Mouse (Mus musculus) forebrain, embryonic 13.5 days (tissue): ENCODE measurements around the gene Plxnb3. TPM values are rescaled to one million over a fixed set of nuclear protein-coding genes. Genes with fewer than 3 reads are reported as not detected.

ENCODE experiments used
- ATAC-seq: fragments of 200-750 bp; cut with Nextera tagmentation; 2 replicates; pipeline ENCODE4 v1.8.0; 2017
- H3K27ac ChIP-seq: fragments of 300-500 bp; sonication (generic); 2 replicates; pipeline ENCODE4 v1.5.1; 2015; ENCODE audit warnings: inconsistent platforms, mild to moderate bottlenecking, moderate library complexity
- H3K27me3 ChIP-seq: fragments of 300-500 bp; sonication (generic); 2 replicates; pipeline ENCODE4 v1.6.1; 2015; ENCODE audit warnings: mild to moderate bottlenecking, inconsistent platforms
- H3K36me3 ChIP-seq: fragments of 300-500 bp; sonication (generic); 2 replicates; pipeline ENCODE4 v1.6.1; 2015; ENCODE audit warnings: mild to moderate bottlenecking, inconsistent platforms; ENCODE audit not compliant: poor library complexity, severe bottlenecking
- H3K4me1 ChIP-seq: fragments of 300-500 bp; sonication (generic); 2 replicates; pipeline ENCODE4 v1.6.1; 2015; ENCODE audit warnings: inconsistent platforms
- H3K4me2 ChIP-seq: fragments of 300-500 bp; sonication (generic); 2 replicates; pipeline ENCODE4 v1.6.1; 2015; ENCODE audit warnings: inconsistent platforms, mild to moderate bottlenecking, moderate library complexity
- H3K4me3 ChIP-seq: fragments of 300-500 bp; sonication (generic); 2 replicates; pipeline ENCODE4 v1.5.1; 2015; ENCODE audit warnings: mild to moderate bottlenecking, inconsistent platforms
- H3K9ac ChIP-seq: fragments of 300-500 bp; sonication (generic); 2 replicates; pipeline ENCODE4 v1.6.1; 2015; ENCODE audit warnings: mild to moderate bottlenecking, inconsistent platforms
- H3K9me3 ChIP-seq: fragments of 300-500 bp; sonication (generic); replicated peaks from 2 replicates; pipeline ENCODE4 v1.6.1; 2016; ENCODE audit warnings: inconsistent platforms
- WGBS: fragments of 180-500 bp; shearing (Covaris S2); methylation state at CpG from one replicate; pipeline ENCODE4 v1.1.7; 2015; 5-methylcytosine and 5-hydroxymethylcytosine counted together
- polyA plus RNA-seq: library from polyadenylated mRNA; unstranded; fragments of >200 nt; fragmentation: Nextera tagmentation; extraction: Ambion mirVana; gene quantifications from 2 replicates; pipeline ENCODE4 v1.2.1, GENCODE M21; 2015

Plxnb3 gene
- polyA plus RNA-seq, 1 experiment from 2014 or later = 0.03 TPM

GRCm38 (mm10) chrX:73788501-73788900 lies 31.6 kb downstream of the Plxnb3 start:
- peak overlapping the region; percentile 67 for H3K4me2 ChIP-seq
- WGBS = 85% methylated on average over 1 of the region's 1 CpGs

GRCm38 (mm10) chrX:73793039-73793438 lies 36.1 kb downstream of the Plxnb3 start:
- H3K27me3 ChIP-seq = no peaks in the 10 kb centered on the region
- peaks cover 9% of the 10 kb centered on the region for H3K4me1 ChIP-seq
- H3K4me3 ChIP-seq = no peak overlapping the region
- H3K36me3 ChIP-seq = peaks cover 43% of the 10 kb centered on the region
- no peak for ATAC-seq
- no peak overlapping the region for H3K27ac ChIP-seq
- no peak overlapping the region for H3K9ac ChIP-seq
- no peak overlapping the region for H3K4me2 ChIP-seq
- H3K9me3 ChIP-seq = no peaks in the 10 kb centered on the region

More at GRCm38 (mm10) chrX:73788501-73788900, 31.6 kb downstream of the Plxnb3 start:
- no peak for ATAC-seq
- Histone ChIP-seq H3K9me3 (no peaks in the 10 kb centered on the region), H3K27me3 (no peaks in the 10 kb centered on the region), H3K9ac (no peak overlapping the region; the same call in 1 of the 2 replicates), H3K36me3 (peaks cover 22% of the 10 kb centered on the region; the same call in 1 of the 2 replicates), H3K27ac (no peak overlapping the region), H3K4me1 (peaks cover 25% of the 10 kb centered on the region), H3K4me3 (no peak overlapping the region)

GRCm38 (mm10) chrX:73793505-73793904 lies 36.6 kb downstream of the Plxnb3 start:
- Histone ChIP-seq H3K27me3 (no peaks in the 10 kb centered on the region), H3K4me2 (no peak overlapping the region), H3K9ac (no peak overlapping the region), H3K4me3 (no peak overlapping the region), H3K4me1 (peaks cover 5% of the 10 kb centered on the region), H3K36me3 (peaks cover 44% of the 10 kb centered on the region), H3K9me3 (no peaks in the 10 kb centered on the region), H3K27ac (no peak overlapping the region)
- 0 out of 2 replicates have a peak, but pooled peaks have one; percentile 20 for ATAC-seq
- 22% methylated on average over 1 of the region's 1 CpGs for WGBS

GRCm38 (mm10) chrX:73797511-73797910 lies 40.6 kb downstream of the Plxnb3 start:
- Histone ChIP-seq H3K4me3 (no peak overlapping the region), H3K9ac (no peak overlapping the region), H3K4me2 (no peak overlapping the region), H3K27me3 (no peaks in the 10 kb centered on the region), H3K27ac (no peak overlapping the region), H3K9me3 (no peaks in the 10 kb centered on the region), H3K4me1 (no peaks in the 10 kb centered on the region), H3K36me3 (peaks cover 22% of the 10 kb centered on the region)
- 85% methylated on average over 2 of the region's 2 CpGs for WGBS
- ATAC-seq = no peak

- Histone ChIP-seq H3K4me1 (no peaks in the 10 kb centered on the region), H3K27me3 (no peaks in the 10 kb centered on the region), H3K9me3 (no peaks in the 10 kb centered on the region), H3K4me2 (no peak overlapping the region), H3K4me3 (no peak overlapping the region), H3K36me3 (peaks cover 22% of the 10 kb centered on the region), H3K27ac (no peak overlapping the region), H3K9ac (no peak overlapping the region)
- ATAC-seq = peak; percentile 63
- WGBS = 26% methylated on average over 9 of the region's 9 CpGs
These were observed 41.6 kb downstream of the Plxnb3 start for GRCm38 (mm10) chrX:73798502-73798901.

GRCm38 (mm10) chrX:73805814-73806213 lies 48.9 kb downstream of the Plxnb3 start:
- no peak overlapping the region for H3K27ac ChIP-seq
- peak; percentile 51; the same call in 1 of the 2 replicates for ATAC-seq
- WGBS = 47% methylated on average over 1 of the region's 1 CpGs

GRCm38 (mm10) chrX:73815072-73815471 lies 58.2 kb downstream of the Plxnb3 start:
- WGBS = 13% methylated on average over 14 of the region's 14 CpGs

More at GRCm38 (mm10) chrX:73805814-73806213, 48.9 kb downstream of the Plxnb3 start:
- no peaks in the 10 kb centered on the region for H3K9me3 ChIP-seq
- H3K9ac ChIP-seq = no peak overlapping the region
- no peaks in the 10 kb centered on the region for H3K27me3 ChIP-seq
- H3K36me3 ChIP-seq = no peaks in the 10 kb centered on the region
- H3K4me2 ChIP-seq = no peak overlapping the region
- no peak overlapping the region for H3K4me3 ChIP-seq
- 0 out of 2 replicates have a peak, but pooled peaks cover 5% of the 10 kb centered on the region for H3K4me1 ChIP-seq

GRCm38 (mm10) chrX:73816596-73817314 lies 59.9 kb downstream of the Plxnb3 start:
- no peak for ATAC-seq

More at GRCm38 (mm10) chrX:73815072-73815471, 58.2 kb downstream of the Plxnb3 start:
- Histone ChIP-seq H3K9ac (peak overlapping the region; percentile 72), H3K4me2 (peak overlapping the region; percentile 55), H3K4me3 (peak overlapping the region; percentile 31), H3K9me3 (no peaks in the 10 kb centered on the region), H3K27ac (peak overlapping the region; percentile 66), H3K36me3 (no peaks in the 10 kb centered on the region), H3K27me3 (no peaks in the 10 kb centered on the region), H3K4me1 (no peaks in the 10 kb centered on the region)
- ATAC-seq = peak; percentile 91

More at GRCm38 (mm10) chrX:73816596-73817314, 59.9 kb downstream of the Plxnb3 start:
- H3K27me3 ChIP-seq = no peaks in the 10 kb centered on the region
- no peaks in the 10 kb centered on the region for H3K9me3 ChIP-seq
- no peak overlapping the region for H3K4me3 ChIP-seq
- no peaks in the 10 kb centered on the region for H3K36me3 ChIP-seq
- no peak overlapping the region for H3K4me2 ChIP-seq
- H3K4me1 ChIP-seq = no peaks in the 10 kb centered on the region
- no peak overlapping the region for H3K9ac ChIP-seq
- WGBS = 54% methylated on average over 3 of the region's 3 CpGs
- H3K27ac ChIP-seq = no peak overlapping the region

Other genes starting within 250 kb of the Plxnb3 start
- gene Dusp9, start 117.7 kb upstream of the Plxnb3 start, polyA plus RNA-seq = 0.90 and 1.5 TPM in 2 replicates
- 57.5 and 66.5 TPM in 2 replicates for gene Pnck, start 97.0 kb upstream of the Plxnb3 start, polyA plus RNA-seq
- gene Slc6a8, start 83.9 kb upstream of the Plxnb3 start, polyA plus RNA-seq = 6.2 and 6.4 TPM in 2 replicates
- 111 and 115 TPM in 2 replicates for gene Bcap31, start 40.9 kb upstream of the Plxnb3 start, polyA plus RNA-seq
- gene Abcd1, start 40.5 kb upstream of the Plxnb3 start, polyA plus RNA-seq = 9.6 and 9.7 TPM in 2 replicates
- 1.7 and 1.8 TPM in 2 replicates for gene Srpk3, start 17.3 kb downstream of the Plxnb3 start, polyA plus RNA-seq
- 205 and 225 TPM in 2 replicates for gene Idh3g, start 29.8 kb downstream of the Plxnb3 start, polyA plus RNA-seq
- gene Ssr4, start 29.9 kb downstream of the Plxnb3 start, polyA plus RNA-seq = 129 and 133 TPM in 2 replicates
- 3.1 and 3.5 TPM in 2 replicates for gene Pdzd4, start 67.9 kb downstream of the Plxnb3 start, polyA plus RNA-seq
- 0.15 and 0.24 TPM in 2 replicates for gene Avpr2, start 135.0 kb downstream of the Plxnb3 start, polyA plus RNA-seq
- gene L1cam, start 139.0 kb downstream of the Plxnb3 start, polyA plus RNA-seq = 42.7 and 45.4 TPM in 2 replicates
- gene Arhgap4, start 164.8 kb downstream of the Plxnb3 start, polyA plus RNA-seq = 1.7 and 2.0 TPM in 2 replicates
- 127 and 132 TPM in 2 replicates for gene Naa10, start 164.9 kb downstream of the Plxnb3 start, polyA plus RNA-seq
- gene Renbp, start 173.8 kb downstream of the Plxnb3 start, polyA plus RNA-seq = 7.2 and 8.9 TPM in 2 replicates
- gene Hcfc1, start 209.3 kb downstream of the Plxnb3 start, polyA plus RNA-seq = 59.4 and 68.9 TPM in 2 replicates